Mouse (Mus musculus): ENCODE results near the gene Slc44a5. TPM values are rescaled to one million over a fixed set of nuclear protein-coding genes. Genes with fewer than 3 reads are reported as not detected.

Gene Slc44a5
- polyA plus RNA-seq, 1 experiment from 2014 or later: 3.4 TPM

- H3K4me2 ChIP-seq (ENCODE audit: low read depth, low read length): no peak overlapping the region
- H3K9ac ChIP-seq (ENCODE audit: low read depth, low read length): no peak overlapping the region
- no peaks in the 10 kb centered on the region for H3K27me3 ChIP-seq (replicated peaks; ENCODE audit: control insufficient read depth, insufficient read depth, low read length)
- no peak overlapping the region for H3K4me3 ChIP-seq (ENCODE audit: low read depth, low read length)
- DNase-seq (ENCODE audit: low spot score) (no peak), ATAC-seq (ENCODE audit: low read depth) (no peak)
- H3K4me1 ChIP-seq (ENCODE audit: control insufficient read depth, insufficient read depth, low read length): peaks cover 11% of the 10 kb centered on the region; the same call in 1 of the 2 replicates
- H3K36me3 ChIP-seq (ENCODE audit: control insufficient read depth, insufficient read depth, low read length): no peaks in the 10 kb centered on the region
- 19% methylated on average over 14 of the region's 14 CpGs for WGBS
- H3K9me3 ChIP-seq (ENCODE audit: control insufficient read depth, low read length): no peaks in the 10 kb centered on the region
- H3K27ac ChIP-seq (replicated peaks; ENCODE audit: low read depth, low read length): no peak overlapping the region
These were observed 219.2 kb downstream of the Slc44a5 start for GRCm38 (mm10) chr3:154192328-154193030.

- 54% methylated on average over 10 of the region's 10 CpGs for WGBS
- no peak for ATAC-seq (ENCODE audit: low read depth)
- Histone ChIP-seq H3K27me3 (replicated peaks; ENCODE audit: control insufficient read depth, insufficient read depth, low read length) (no peaks in the 10 kb centered on the region), H3K4me1 (ENCODE audit: control insufficient read depth, insufficient read depth, low read length) (peaks cover 11% of the 10 kb centered on the region; the same call in 1 of the 2 replicates), H3K9me3 (ENCODE audit: control insufficient read depth, low read length) (no peaks in the 10 kb centered on the region), H3K9ac (ENCODE audit: low read depth, low read length) (no peak overlapping the region), H3K4me3 (ENCODE audit: low read depth, low read length) (no peak overlapping the region), H3K36me3 (ENCODE audit: control insufficient read depth, insufficient read depth, low read length) (no peaks in the 10 kb centered on the region), H3K27ac (replicated peaks; ENCODE audit: low read depth, low read length) (no peak overlapping the region), H3K4me2 (ENCODE audit: low read depth, low read length) (no peak overlapping the region)
- no peak for DNase-seq (ENCODE audit: low spot score)
These were observed 220.1 kb downstream of the Slc44a5 start for GRCm38 (mm10) chr3:154193189-154193840.

DNA sequence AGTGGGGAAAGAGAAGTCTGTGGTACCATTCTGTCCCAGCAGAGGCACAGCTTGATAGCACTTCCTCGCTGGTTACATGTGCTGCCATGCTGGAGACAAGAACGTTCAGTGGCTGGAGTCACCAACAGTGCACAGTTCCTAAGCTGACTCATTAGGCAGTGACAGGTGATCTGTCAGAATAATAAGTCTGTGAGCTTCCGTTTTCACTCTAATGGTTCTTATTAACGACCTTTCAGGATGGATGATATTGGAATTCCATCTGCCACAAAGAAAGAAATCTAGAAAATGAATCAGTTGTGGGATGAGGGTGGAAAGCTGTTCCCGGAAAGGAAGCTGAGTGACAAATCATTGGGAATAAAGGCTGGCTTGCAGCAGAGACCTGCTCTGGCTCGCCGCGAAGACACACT is 227.2 kb downstream of the Slc44a5 start:
- ATAC-seq (ENCODE audit: low read depth): no peak
- Histone ChIP-seq H3K36me3 (ENCODE audit: control insufficient read depth, insufficient read depth, low read length) (no peaks in the 10 kb centered on the region), H3K4me1 (ENCODE audit: control insufficient read depth, insufficient read depth, low read length) (peaks cover 6% of the 10 kb centered on the region; the same call in 1 of the 2 replicates), H3K4me2 (ENCODE audit: low read depth, low read length) (no peak overlapping the region), H3K9ac (ENCODE audit: low read depth, low read length) (no peak overlapping the region), H3K9me3 (ENCODE audit: control insufficient read depth, low read length) (no peaks in the 10 kb centered on the region), H3K4me3 (ENCODE audit: low read depth, low read length) (no peak overlapping the region), H3K27ac (replicated peaks; ENCODE audit: low read depth, low read length) (no peak overlapping the region), H3K27me3 (replicated peaks; ENCODE audit: control insufficient read depth, insufficient read depth, low read length) (no peaks in the 10 kb centered on the region)
- WGBS: 63% methylated on average over 8 of the region's 8 CpGs
- no peak for DNase-seq (ENCODE audit: low spot score)

GRCm38 (mm10) chr3:154201796-154202195 is 228.6 kb downstream of the Slc44a5 start:
- Histone ChIP-seq H3K9ac (ENCODE audit: low read depth, low read length) (no peak overlapping the region), H3K27ac (replicated peaks; ENCODE audit: low read depth, low read length) (no peak overlapping the region), H3K27me3 (replicated peaks; ENCODE audit: control insufficient read depth, insufficient read depth, low read length) (no peaks in the 10 kb centered on the region), H3K9me3 (ENCODE audit: control insufficient read depth, low read length) (no peaks in the 10 kb centered on the region), H3K4me1 (ENCODE audit: control insufficient read depth, insufficient read depth, low read length) (peaks cover 6% of the 10 kb centered on the region; the same call in 1 of the 2 replicates), H3K4me3 (ENCODE audit: low read depth, low read length) (no peak overlapping the region), H3K4me2 (ENCODE audit: low read depth, low read length) (no peak overlapping the region), H3K36me3 (ENCODE audit: control insufficient read depth, insufficient read depth, low read length) (no peaks in the 10 kb centered on the region)
- DNase-seq (ENCODE audit: low spot score): no peak
- no peak for ATAC-seq (ENCODE audit: low read depth)
- WGBS: 84% methylated on average over 12 of the region's 12 CpGs

DNA sequence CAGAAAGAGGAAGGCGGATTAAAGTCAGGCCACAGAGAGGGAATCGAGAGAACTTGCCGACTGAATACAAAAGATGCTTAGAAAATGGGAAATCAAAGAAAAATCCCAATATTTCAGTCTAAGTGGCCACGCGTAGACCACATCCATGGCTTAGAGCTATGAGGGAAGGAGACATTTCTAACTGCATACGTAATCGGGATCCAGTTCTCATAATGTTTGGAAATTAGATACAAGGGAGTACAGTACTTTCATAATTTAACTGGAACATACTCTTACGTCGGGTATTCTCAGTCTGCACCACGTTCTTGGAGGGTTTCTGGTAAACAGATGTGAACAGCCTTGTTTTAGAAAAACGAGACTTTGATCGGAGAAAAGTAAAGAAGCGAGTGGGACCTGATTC is 229.1 kb downstream of the Slc44a5 start:
- peaks cover 6% of the 10 kb centered on the region; the same call in 1 of the 2 replicates for H3K4me1 ChIP-seq (ENCODE audit: control insufficient read depth, insufficient read depth, low read length)
- H3K4me2 ChIP-seq (ENCODE audit: low read depth, low read length): no peak overlapping the region
- no peaks in the 10 kb centered on the region for H3K27me3 ChIP-seq (replicated peaks; ENCODE audit: control insufficient read depth, insufficient read depth, low read length)
- WGBS: 61% methylated on average over 13 of the region's 13 CpGs
- no peak overlapping the region for H3K27ac ChIP-seq (replicated peaks; ENCODE audit: low read depth, low read length)
- DNase-seq (ENCODE audit: low spot score) (peak; percentile 54), ATAC-seq (ENCODE audit: low read depth) (peak; percentile 37; the same call in 1 of the 2 replicates)
- no peak overlapping the region for H3K9ac ChIP-seq (ENCODE audit: low read depth, low read length)
- no peaks in the 10 kb centered on the region for H3K9me3 ChIP-seq (ENCODE audit: control insufficient read depth, low read length)
- no peak overlapping the region for H3K4me3 ChIP-seq (ENCODE audit: low read depth, low read length)
- H3K36me3 ChIP-seq (ENCODE audit: control insufficient read depth, insufficient read depth, low read length): no peaks in the 10 kb centered on the region

- no peak overlapping the region for H3K27ac ChIP-seq (replicated peaks; ENCODE audit: low read depth, low read length)
- H3K4me2 ChIP-seq (ENCODE audit: low read depth, low read length): no peak overlapping the region
- WGBS: 87% methylated on average over 2 of the region's 2 CpGs
- H3K9ac ChIP-seq (ENCODE audit: low read depth, low read length): no peak overlapping the region
- ATAC-seq (ENCODE audit: low read depth) (no peak), DNase-seq (ENCODE audit: low spot score) (no peak)
- H3K9me3 ChIP-seq (ENCODE audit: control insufficient read depth, low read length): no peaks in the 10 kb centered on the region
- no peaks in the 10 kb centered on the region for H3K4me1 ChIP-seq (ENCODE audit: control insufficient read depth, insufficient read depth, low read length)
- H3K27me3 ChIP-seq (replicated peaks; ENCODE audit: control insufficient read depth, insufficient read depth, low read length): no peaks in the 10 kb centered on the region
- no peaks in the 10 kb centered on the region for H3K36me3 ChIP-seq (ENCODE audit: control insufficient read depth, insufficient read depth, low read length)
- H3K4me3 ChIP-seq (ENCODE audit: low read depth, low read length): no peak overlapping the region
These were observed 235.2 kb downstream of the Slc44a5 start for GRCm38 (mm10) chr3:154208479-154208878.

DNA sequence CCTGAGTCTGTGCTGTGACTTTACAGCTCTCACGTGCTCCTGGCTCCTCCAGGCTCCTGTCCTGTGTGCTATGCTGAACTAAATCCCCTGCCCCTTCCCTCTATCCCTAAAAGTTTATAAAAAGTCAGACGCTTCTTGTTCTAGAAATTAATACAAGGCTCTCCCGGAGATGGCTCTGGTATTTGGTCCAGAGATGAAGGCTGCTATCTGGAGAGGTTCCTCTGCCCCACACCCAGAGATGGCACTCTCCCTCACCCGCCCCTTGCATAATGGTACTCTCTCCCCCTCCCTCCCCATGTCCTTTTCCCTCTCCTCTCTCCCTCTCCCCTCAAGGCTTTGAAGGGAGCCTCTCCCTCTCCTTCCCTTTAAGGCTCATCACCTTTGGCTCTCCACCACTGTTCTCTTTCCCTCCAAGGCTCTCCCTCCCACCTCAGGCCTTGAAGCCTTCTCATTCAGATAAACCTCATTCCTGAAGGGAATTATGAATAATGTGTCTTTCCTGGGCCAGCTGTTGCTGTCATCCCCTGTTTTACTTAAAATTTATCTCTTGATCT is 236.0 kb downstream of the Slc44a5 start:
- Histone ChIP-seq H3K4me3 (ENCODE audit: low read depth, low read length) (no peak overlapping the region), H3K27me3 (replicated peaks; ENCODE audit: control insufficient read depth, insufficient read depth, low read length) (no peaks in the 10 kb centered on the region), H3K9ac (ENCODE audit: low read depth, low read length) (no peak overlapping the region), H3K27ac (replicated peaks; ENCODE audit: low read depth, low read length) (no peak overlapping the region), H3K36me3 (ENCODE audit: control insufficient read depth, insufficient read depth, low read length) (no peaks in the 10 kb centered on the region), H3K4me1 (ENCODE audit: control insufficient read depth, insufficient read depth, low read length) (no peaks in the 10 kb centered on the region), H3K4me2 (ENCODE audit: low read depth, low read length) (no peak overlapping the region), H3K9me3 (ENCODE audit: control insufficient read depth, low read length) (no peaks in the 10 kb centered on the region)
- DNase-seq (ENCODE audit: low spot score): no peak
- ATAC-seq (ENCODE audit: low read depth): no peak
- WGBS: 34% methylated on average over 4 of the region's 4 CpGs

DNA sequence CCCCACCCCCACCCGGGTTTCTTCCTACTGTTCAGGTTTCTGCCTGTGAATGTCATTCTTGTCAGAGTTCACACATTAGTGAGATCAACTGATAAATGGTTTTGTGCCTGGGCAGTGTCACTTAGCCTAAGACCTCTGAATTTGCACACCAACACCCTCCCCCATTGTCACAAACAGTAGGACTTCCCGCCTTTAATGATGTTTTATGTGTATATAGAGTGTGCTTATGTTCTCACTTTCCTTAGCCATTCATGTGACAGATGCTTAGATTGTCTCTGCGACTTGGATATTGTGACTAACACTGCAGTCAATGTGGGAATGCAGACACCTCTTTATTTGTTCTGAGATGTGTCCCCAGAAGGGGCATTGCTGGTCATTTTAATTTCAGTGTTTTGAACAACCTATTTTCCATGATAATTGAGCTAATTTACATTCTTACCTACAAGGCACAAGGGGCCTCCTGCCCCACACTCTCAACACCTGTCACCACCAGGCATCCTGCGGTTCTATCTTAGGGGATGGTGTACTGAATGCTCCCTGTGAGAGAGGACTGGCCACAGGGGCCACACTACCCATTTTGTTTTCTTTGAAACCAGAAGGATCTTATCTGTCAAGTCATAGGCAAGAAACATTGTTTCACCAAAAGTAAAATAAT is 236.7 kb downstream of the Slc44a5 start:
- no peak overlapping the region for H3K27ac ChIP-seq (replicated peaks; ENCODE audit: low read depth, low read length)
- H3K9me3 ChIP-seq (ENCODE audit: control insufficient read depth, low read length): no peaks in the 10 kb centered on the region
- ATAC-seq (ENCODE audit: low read depth) (no peak), DNase-seq (ENCODE audit: low spot score) (no peak)
- no peak overlapping the region for H3K9ac ChIP-seq (ENCODE audit: low read depth, low read length)
- no peak overlapping the region for H3K4me2 ChIP-seq (ENCODE audit: low read depth, low read length)
- H3K4me3 ChIP-seq (ENCODE audit: low read depth, low read length): no peak overlapping the region
- H3K4me1 ChIP-seq (ENCODE audit: control insufficient read depth, insufficient read depth, low read length): no peaks in the 10 kb centered on the region
- WGBS: 22% methylated on average over 4 of the region's 4 CpGs
- no peaks in the 10 kb centered on the region for H3K36me3 ChIP-seq (ENCODE audit: control insufficient read depth, insufficient read depth, low read length)
- no peaks in the 10 kb centered on the region for H3K27me3 ChIP-seq (replicated peaks; ENCODE audit: control insufficient read depth, insufficient read depth, low read length)
